Mouse (Mus musculus) layer of hippocampus, postnatal 10 days (tissue): ENCODE measurements around the gene Fars2. TPM values are rescaled to one million over a fixed set of nuclear protein-coding genes. Genes with fewer than 3 reads are reported as not detected.
"Not testable (repeated sequence)": the region's sequence is repeated elsewhere in the genome, so short reads cannot be mapped to it uniquely, and the experiment has no call there.

ENCODE experiments used
- DNase-seq, 2 experiments: peaks; one replicate each; pipeline ENCODE4 v3.0.0; 2021; ENCODE audit warnings: low spot score in 2 of 2
- total RNA-seq, 2 experiments: library from RNA; stranded (reverse); gene quantifications; 2 replicates each; pipeline ENCODE4 v1.2.3; 2021

Fars2 gene
- total RNA-seq, 2 experiments from 2014 or later: 34.5 to 39.1 TPM

- DNase-seq: no peak
Measured at GRCm38 (mm10) chr13:36448565-36448964, 331.4 kb downstream of the Fars2 start.

- DNase-seq: no peak
Measured at GRCm38 (mm10) chr13:36451437-36451836, 334.2 kb downstream of the Fars2 start.

DNA sequence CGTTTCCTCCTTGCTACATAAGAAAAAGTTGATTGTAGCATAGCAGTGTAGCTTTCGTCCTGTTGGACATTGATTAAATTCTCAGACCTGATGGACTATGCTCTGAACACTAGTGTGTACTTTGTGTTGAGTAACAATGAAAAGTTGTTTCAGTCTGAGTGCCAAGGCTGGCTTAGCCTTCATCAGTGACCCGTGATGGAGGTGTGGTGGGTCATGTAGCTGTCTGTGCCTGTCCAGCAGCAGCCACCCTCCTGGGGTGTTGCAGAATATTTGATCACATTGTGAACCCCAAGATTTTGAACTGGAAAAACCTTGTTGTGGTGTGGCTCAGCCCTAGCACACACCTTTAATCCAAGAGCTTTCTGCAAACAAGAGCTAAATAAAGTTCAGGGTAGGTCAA lies 343.3 kb downstream of the Fars2 start:
- DNase-seq: no peak

DNA sequence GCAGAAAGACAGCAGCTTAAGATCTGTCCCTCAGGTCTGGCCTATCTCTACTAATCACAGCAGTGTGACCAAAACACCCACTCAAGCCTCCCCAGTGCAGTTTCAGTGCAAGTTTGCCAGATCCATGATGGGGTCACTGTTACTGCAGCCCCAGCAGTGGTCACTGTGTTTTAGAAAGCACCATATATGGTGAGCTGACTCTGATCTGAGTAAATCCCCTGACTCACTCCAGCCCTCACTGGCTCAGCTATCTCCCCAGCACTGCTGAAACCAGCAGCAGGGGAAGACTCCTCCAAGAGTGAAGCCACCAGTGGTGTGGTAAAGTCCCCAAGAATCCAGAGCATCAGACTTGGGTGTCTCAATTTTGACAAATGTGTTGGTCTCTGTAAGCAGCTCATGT lies 346.5 kb downstream of the Fars2 start:
- DNase-seq: no peak

DNA sequence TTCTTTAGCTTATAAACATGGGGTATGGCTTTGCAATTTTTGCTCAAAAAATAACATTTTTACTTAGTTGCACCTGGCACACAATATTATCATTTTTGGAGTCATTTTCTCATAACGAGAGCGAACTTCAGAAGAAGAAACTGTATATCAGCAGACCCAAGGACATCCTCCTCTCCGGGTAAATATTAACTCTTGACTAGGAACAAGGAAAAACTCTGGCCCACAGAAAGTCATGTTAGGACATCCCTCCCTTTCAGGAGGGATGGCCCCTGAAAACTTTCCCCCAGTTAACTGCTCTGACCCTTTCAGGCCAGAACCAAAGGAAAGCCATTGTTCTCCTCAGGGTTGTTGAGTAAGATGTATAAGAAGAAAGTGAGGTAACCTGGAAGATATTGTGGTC lies 348.9 kb downstream of the Fars2 start:
- not testable (repeated sequence) for DNase-seq

- no peak for DNase-seq
Measured at GRCm38 (mm10) chr13:36466515-36466921, 349.3 kb downstream of the Fars2 start.

DNA sequence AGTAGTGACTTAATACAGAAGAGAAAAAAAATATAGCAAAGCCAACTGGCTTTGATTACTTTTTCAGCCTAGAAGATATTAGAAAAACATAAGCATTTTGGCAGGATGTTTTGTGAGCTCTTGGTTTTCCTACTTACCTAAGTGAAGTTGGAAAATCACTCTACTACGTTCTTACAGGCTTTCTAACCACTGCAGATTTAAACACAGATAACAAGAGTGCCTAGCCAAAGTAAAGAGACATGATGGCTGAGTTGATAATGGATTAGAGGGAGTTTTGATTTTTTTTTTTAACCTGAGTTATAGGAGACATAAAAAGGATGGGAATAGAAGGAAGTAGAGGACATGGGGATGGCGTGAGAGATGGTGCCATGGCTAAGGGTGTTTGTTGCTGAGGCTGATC lies 350.6 kb downstream of the Fars2 start:
- DNase-seq: no peak

DNA sequence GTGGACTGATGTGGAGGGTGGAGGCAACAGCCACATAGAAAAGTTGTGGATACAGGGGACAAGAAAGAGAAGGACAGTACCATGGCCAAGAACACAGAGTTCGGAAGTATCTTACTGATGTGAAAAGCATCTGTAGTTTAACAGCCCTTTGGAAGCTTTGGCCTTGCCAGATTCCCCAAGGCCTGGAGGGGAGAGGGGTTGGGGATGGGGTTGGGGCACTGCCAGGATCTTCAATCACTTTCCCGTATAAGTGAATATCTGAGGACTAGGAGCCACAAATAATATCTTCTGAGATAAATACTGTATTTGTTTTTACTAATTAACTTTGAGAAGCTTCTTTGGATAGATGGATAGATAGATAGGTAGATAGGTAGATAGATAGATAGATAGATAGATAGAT lies 351.8 kb downstream of the Fars2 start:
- DNase-seq: no peak

GRCm38 (mm10) chr13:36469412-36470125 lies 352.4 kb downstream of the Fars2 start:
- no peak for DNase-seq

DNA sequence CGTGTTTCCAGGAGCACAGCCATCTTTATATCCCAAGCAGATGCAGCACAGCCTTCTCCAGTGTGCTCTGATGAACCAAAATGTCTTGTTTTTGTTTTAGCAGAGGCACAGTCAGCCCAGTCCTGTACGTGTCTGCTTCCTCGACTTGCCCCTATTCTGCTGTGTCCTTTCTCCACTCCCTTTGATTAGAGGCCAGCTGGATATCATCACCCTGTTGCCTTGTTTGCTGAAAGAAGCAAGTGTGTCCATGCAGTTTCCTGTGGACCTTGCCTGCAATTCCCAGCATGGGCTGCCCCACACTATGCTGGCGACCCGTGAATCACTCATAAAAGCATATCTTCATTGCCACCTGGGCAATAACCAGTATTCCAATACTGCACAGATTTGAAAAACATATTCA lies 360.4 kb downstream of the Fars2 start:
- DNase-seq: no peak

DNA sequence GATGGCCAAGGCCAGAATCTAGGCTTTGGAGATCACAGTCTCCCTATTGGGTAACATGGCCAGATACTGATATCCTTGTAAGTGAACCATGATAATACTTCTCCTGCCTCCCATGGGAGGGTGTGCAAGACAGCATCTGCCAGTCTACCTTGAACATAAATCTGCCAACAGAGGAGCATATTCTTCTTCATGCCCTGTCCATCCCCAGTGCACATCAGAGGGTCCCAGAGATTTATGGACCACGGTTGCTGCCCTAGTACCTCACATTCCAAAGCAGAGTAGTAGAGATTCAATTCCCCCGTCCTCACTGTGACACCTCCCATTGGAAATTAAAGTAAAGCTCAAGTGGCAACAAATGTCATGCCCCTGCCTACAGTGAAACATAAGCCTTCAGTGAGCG lies 361.0 kb downstream of the Fars2 start:
- DNase-seq: no peak

DNA sequence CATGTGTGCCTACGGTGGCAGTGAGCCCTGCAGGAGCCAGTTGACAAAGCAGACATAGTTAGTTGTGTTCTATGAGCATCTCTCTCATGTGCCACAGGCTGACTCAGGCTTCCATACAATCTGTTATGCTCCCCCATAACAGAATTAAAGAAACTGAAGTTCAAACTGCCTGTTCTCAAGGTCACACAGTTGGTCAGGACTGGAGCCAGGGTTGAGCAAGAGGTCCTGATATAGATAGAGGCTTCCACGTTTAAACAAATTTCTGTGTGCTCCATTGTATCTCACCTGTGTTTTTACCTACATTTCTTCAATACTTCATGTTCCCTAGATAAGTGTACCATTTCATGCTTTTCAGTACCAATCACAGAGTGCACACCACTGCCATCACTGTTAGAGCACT lies 362.9 kb downstream of the Fars2 start:
- no peak for DNase-seq

GRCm38 (mm10) chr13:36484391-36484790 lies 367.2 kb downstream of the Fars2 start:
- no peak for DNase-seq

DNA sequence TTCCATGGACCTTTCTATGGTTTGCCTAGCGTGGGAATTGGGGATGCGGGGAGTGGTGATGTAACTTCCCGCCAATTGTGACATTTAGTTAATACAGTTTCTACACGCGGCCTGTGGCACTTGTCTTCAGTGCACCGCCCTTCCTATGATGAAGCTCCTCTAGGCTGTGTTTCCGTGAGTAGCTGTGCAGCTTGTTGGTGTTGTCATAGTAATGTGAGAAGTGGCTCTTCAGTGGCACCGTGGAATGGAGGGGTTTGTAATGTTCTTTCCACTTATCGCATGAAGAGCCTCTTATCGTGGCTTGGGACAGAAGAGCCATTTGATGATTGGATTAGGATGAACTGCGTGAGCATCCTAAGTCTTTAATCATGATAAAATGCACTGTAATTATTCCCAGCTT lies 369.5 kb downstream of the Fars2 start:
- no peak for DNase-seq

GRCm38 (mm10) chr13:36489365-36489764 lies 372.2 kb downstream of the Fars2 start:
- no peak for DNase-seq

DNA sequence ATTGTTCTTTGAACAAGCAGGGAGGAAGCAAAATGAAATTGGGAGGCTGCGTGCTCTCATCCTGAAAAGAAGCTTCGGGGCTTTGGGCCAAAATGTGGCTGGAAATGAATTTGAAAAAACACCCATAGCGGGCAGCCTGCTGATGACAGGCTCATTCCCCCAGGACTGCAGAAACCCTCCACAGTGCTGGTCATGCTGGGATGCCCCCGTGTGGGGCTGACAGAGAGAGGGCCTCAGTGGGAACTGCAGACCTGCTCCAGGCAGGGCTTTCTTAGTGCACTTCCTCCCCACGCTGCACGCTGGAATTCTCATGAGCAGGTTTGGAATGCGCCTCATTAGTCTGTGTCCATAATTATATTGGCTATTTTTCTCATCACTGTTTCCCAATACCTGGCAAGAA lies 373.4 kb downstream of the Fars2 start:
- peak in 1 of 2 experiments; percentile 24 for DNase-seq

DNA sequence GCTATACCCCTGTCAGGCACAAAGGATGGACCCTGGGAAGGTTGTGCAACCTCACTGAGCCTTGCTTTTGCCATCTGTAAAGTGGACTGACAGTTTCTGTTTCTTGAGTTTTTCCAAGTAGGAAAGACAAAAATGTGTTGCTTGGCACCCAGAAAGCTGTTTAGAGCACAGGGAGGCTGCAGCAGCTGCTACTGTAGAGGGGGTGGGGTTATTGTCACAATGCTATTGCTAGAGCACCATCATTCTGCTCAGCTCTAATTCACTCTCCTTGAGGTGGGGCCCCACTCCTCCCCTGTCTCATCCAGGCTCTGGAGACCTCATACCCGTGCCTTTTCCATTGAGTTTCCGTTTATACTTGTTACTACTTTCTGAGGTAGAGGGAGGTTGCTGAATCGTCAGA lies 375.2 kb downstream of the Fars2 start:
- DNase-seq: no peak

DNA sequence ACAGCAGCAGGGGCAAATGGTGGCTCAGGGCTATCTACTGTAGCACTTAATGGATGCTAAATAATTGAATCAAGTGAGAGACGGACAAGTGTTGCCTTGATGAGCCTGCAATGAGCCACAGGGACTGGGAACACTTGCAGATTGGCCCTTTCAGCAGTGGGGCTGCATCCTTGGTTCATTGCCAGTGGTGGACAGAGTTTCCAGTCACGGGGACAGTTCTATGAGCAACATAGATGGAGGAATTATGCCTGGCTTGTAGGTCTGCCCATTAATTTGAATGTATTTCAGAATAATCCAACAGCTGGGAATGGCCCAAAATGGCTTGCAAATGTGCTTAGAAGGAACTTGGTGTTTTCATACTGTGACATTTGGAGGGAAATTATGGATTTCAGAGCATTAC lies 376.1 kb downstream of the Fars2 start:
- DNase-seq: peak; percentile 44 to 59

GRCm38 (mm10) chr13:36493762-36494161 lies 376.6 kb downstream of the Fars2 start:
- DNase-seq: no peak

- no peak for DNase-seq
Measured at GRCm38 (mm10) chr13:36495980-36496379, 378.8 kb downstream of the Fars2 start.

DNA sequence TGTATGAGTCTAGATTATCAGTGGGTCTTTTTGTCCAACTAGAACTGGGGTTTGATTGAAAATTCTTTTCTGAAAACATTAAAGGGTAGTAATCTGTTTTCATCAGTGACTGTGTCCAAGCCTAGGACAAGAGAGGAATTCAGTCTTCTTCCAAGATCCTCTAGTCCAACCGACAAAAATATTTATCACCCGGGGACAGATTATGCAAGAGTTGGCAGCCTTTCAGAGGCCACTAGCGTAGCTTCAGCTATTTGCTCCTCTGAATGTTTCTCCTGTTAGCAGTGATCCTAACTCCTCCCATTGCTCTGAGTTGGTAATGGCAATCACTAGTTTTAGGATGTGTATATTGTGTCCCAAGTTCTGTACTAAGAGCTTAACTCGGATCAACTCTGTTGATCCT lies 380.1 kb downstream of the Fars2 start:
- no peak for DNase-seq

DNA sequence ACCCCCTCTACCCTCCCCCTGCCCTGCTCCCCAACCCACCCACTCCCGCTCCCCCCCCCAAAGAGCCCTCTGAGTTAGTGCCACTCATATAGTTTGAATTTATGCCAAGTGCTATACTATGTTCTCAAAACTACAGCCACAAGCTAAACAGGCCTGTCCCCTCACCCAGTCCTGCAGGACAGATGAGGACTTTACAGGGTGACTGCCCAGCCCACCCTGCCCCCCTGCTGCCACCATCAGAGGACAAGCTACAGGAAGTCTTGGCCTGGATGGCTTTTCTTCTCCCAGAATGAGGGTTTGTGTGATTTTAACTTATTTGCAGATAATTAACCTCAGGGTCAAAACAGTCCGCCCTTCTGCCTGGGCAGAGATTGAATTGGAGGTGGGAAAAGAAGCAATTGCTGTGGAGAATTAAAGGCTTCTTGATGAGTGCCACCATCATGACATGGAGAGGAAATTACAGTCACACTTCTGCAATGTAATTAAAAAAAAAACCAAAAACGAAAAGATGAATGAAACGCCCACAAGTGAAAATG lies 383.2 kb downstream of the Fars2 start:
- no peak for DNase-seq

DNA sequence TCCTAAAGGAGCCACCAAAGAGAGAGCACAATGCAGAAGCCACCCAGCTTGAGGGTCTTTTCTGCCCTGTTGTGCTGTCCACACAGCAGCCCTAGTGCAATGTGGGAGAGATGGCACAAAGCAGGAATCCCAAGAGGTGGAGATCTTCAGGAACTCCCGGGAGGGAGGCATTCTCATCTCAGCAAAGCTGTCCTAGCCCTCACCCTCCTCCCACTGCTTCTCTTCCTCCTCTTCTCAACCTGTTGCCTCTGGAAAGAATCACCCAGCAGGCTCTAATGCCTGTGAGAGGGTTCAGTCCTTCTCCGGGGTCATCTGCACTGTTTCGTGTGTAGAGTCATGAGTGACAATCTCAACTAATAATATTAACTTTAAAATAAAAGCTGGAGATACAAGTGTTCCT lies 386.3 kb downstream of the Fars2 start:
- no peak for DNase-seq
